Mouse (Mus musculus) thymus, postnatal 10 days (tissue): ENCODE measurements around the gene Vmn1r230.

ENCODE experiments used
- DNase-seq, 2 experiments: peaks; one replicate each; pipeline ENCODE4 v3.0.0; 2021; ENCODE audit warnings: low spot score in 2 of 2

The Vmn1r230 gene

DNA sequence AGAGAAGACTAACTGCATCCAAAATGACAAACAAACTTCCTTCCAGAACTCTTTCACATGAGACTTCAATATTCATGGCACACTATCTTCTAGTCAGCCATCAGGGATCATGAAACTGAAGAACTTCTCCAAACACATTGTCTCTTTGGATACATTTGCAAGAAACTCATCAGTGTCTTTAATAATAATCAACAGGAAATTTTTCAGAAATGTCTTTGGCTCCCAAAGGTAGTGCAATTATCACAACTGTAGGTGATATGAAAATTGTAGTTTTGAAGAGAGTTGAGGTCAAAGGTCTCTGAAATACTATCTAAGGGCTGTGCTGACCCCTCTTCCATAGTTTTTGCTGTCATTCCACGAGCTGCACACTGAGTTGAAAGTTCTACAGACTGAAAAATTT lies at the start of gene Vmn1r230:
Gene Vmn1r230, plus strand, starts transcription at position 301 of the 400 bp plus-strand sequence.
- no peak for DNase-seq

- no peak for DNase-seq
Observed at GRCm38 (mm10) chr17:20811255-20811654, 29.0 kb upstream of the Vmn1r230 start, which contains the start of gene Vmn1r229. Gene Vmn1r229, plus strand, starts transcription at chr17:20811555.
